ENCODE assay signal across 8 mouse cellular contexts in genomic region chr12:100282025-100282885, GRCm38 (mm10).
DNase-seq lines count a peak whose midpoint lies in the region; ATAC-seq lines count a peak whose summit lies in the region.

No protein-coding gene starts in this region.

- H3K4me2 ChIP-seq in kidney, embryonic 16.5 days (replicated peaks; ENCODE audit: low read depth, low read length) = no peak overlapping the region
- no peak overlapping the region for H3K4me2 ChIP-seq in liver, embryonic 12.5 days
- H3K4me2 ChIP-seq in neural tube, embryonic 12.5 days (replicated peaks) = no peak overlapping the region

- peak overlapping the region; percentile 44 for H3K27ac ChIP-seq in kidney, embryonic 16.5 days (ENCODE audit: low read length)
- H3K27ac ChIP-seq in liver, embryonic 12.5 days = peak overlapping the region; percentile 26; the same call in 1 of the 2 replicates
- H3K27ac ChIP-seq in neural tube, embryonic 12.5 days = peak overlapping the region; percentile 46; the same call in 1 of the 2 replicates

- H3K27me3 ChIP-seq in kidney, embryonic 16.5 days (ENCODE audit: insufficient read depth, low read length) = no peaks in the 10 kb centered on the region
- H3K27me3 ChIP-seq in liver, embryonic 12.5 days (replicated peaks) = no peaks in the 10 kb centered on the region
- no peaks in the 10 kb centered on the region for H3K27me3 ChIP-seq in neural tube, embryonic 12.5 days (replicated peaks)

- no peaks in the 10 kb centered on the region for H3K9me3 ChIP-seq in kidney, embryonic 16.5 days (ENCODE audit: low read length)
- no peaks in the 10 kb centered on the region for H3K9me3 ChIP-seq in liver, embryonic 12.5 days (replicated peaks)
- no peaks in the 10 kb centered on the region for H3K9me3 ChIP-seq in neural tube, embryonic 12.5 days

- H3K36me3 ChIP-seq in kidney, embryonic 16.5 days (ENCODE audit: insufficient read depth, low read length) = no peaks in the 10 kb centered on the region
- no peaks in the 10 kb centered on the region for H3K36me3 ChIP-seq in liver, embryonic 12.5 days
- H3K36me3 ChIP-seq in neural tube, embryonic 12.5 days = no peaks in the 10 kb centered on the region

- peaks cover 19% of the 10 kb centered on the region for H3K4me1 ChIP-seq in kidney, embryonic 16.5 days (ENCODE audit: insufficient read depth, low read length)
- H3K4me1 ChIP-seq in liver, embryonic 12.5 days = peaks cover 16% of the 10 kb centered on the region
- H3K4me1 ChIP-seq in neural tube, embryonic 12.5 days = peaks cover 28% of the 10 kb centered on the region

- DNase-seq in kidney, postnatal 25 days = no peak
- DNase-seq in embryo, embryonic 10.5 days (ENCODE audit: low spot score) = peak; percentile 75
- DNase-seq in heart, postnatal 25 days (ENCODE audit: low spot score) = peak; percentile 41
- DNase-seq in c-Kit-positive CD71-positive TER-119-positive erythroid progenitor cells, embryonic 14.5 days (ENCODE audit: low spot score) = no peak
- DNase-seq in adrenal gland, adult 2 months = no peak

- intact Hi-C loops in heart, postnatal 25 days (cut with DNase I) = no loop called here

- H3K4me3 ChIP-seq in kidney, embryonic 16.5 days (ENCODE audit: low read length) = no peak overlapping the region
- no peak overlapping the region for H3K4me3 ChIP-seq in liver, embryonic 12.5 days
- no peak overlapping the region for H3K4me3 ChIP-seq in neural tube, embryonic 12.5 days

- no peak overlapping the region for H3K9ac ChIP-seq in kidney, embryonic 16.5 days (replicated peaks; ENCODE audit: low read length)
- no peak overlapping the region for H3K9ac ChIP-seq in liver, embryonic 12.5 days
- no peak overlapping the region for H3K9ac ChIP-seq in neural tube, embryonic 12.5 days

- 63% methylated on average over 8 of the region's 8 CpGs for WGBS in kidney, embryonic 16.5 days
- WGBS in liver, embryonic 12.5 days (ENCODE audit: insufficient replicate concordance) = 56% methylated on average over 8 of the region's 8 CpGs
- WGBS in neural tube, embryonic 12.5 days = 48% methylated on average over 8 of the region's 8 CpGs

- peak; percentile 41 for ATAC-seq in kidney, embryonic 16.5 days (ENCODE audit: low FRiP score, low TSS enrichment)
- 0 out of 2 replicates have a peak, but pooled peaks have one; percentile 45 for ATAC-seq in liver, embryonic 12.5 days
- ATAC-seq in neural tube, embryonic 12.5 days (ENCODE audit: low FRiP score, low read depth) = peak; percentile 84

Comparison
In these comparisons a context has a peak if more than half of its experiments do, and no peak if none do; other contexts are left out.
1. DNase-seq: peak in embryo, embryonic 10.5 days (single experiment) and heart, postnatal 25 days (single experiment); none in kidney, postnatal 25 days (0 of 2), c-Kit-positive CD71-positive TER-119-positive erythroid progenitor cells, embryonic 14.5 days (single experiment) and adrenal gland, adult 2 months (single experiment).
2. Peak in every context shown above with its lines, with median percentiles within 50 percentile points of each other: ATAC-seq and H3K27ac ChIP-seq.